Mouse (Mus musculus): Measurements from ENCODE around the gene Mab21l3.

DNA sequence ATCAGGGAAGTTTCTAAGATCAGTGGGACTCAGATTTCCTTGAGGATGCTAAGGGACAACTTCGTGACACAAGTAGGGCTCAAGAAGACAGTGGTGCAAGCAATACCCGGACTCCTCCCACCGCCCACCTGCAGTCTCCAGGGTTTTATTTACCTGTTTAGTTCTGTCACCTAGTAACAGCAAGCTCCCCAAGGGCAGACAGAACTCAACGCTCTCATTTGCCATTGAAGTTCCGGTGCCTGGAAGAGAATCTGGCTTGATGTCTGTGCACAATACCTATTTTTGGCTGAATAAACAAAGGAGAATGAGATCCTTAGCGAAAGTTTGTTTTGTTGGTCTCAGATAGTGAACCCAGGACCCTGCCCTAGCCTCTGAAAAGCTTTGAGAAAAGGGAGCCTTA lies 45.0 kb downstream of the Mab21l3 start:
- TF ChIP-seq CTCF (IDR thresholded peaks at IDR 0.05; ENCODE audit: borderline replicate concordance, insufficient read depth, low read depth, low read length): no peak
- TF ChIP-seq POLR2A (IDR thresholded peaks at IDR 0.05; ENCODE audit: borderline replicate concordance, insufficient read depth, low read length): no peak
